Mouse (Mus musculus): Measurements from ENCODE around the gene Pla2g4e. TPM values are rescaled to one million over a fixed set of nuclear protein-coding genes. Genes with fewer than 3 reads are reported as not detected.

Gene Pla2g4e
- total RNA-seq, 1 experiment = 1.1 TPM

DNA sequence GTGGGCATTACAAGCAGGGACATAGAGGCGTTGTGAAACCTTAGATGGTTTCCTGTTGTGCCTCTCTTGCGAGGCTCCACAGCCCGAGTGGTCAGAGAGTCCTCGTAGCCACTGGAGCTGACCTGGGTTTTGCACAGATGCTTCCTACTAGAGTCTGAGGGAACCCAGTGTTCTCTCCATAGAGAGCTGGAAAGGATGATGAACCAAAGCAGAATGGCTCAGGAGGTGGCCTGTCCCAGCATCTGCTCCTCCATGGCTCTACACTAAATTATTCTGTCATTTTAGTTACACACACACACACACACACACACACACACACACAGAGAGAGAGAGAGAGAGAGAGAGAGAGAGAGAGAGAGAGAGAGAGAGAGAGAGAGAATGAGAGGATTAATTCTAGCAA, 40.5 kb upstream of the Pla2g4e start:
- no peaks in the 10 kb centered on the region for H3K36me3 ChIP-seq (ENCODE audit: control insufficient read depth, insufficient read depth, low read length, poor library complexity, severe bottlenecking)
- no peak for TF ChIP-seq MAFK (IDR thresholded peaks at IDR 0.05; ENCODE audit: insufficient read depth, low read depth, low read length)
- TF ChIP-seq CHD2 (IDR thresholded peaks at IDR 0.05; ENCODE audit: low read depth, low read length) = no peak
- TF ChIP-seq ZNF384 (IDR thresholded peaks at IDR 0.05; ENCODE audit: low read depth, low read length) = no peak
- TF ChIP-seq HCFC1 (IDR thresholded peaks at IDR 0.05; ENCODE audit: borderline replicate concordance, insufficient read depth, low read length) = no peak
- no peak for TF ChIP-seq ZC3H11A (IDR thresholded peaks at IDR 0.05; ENCODE audit: borderline replicate concordance, low read depth, low read length)
- H3K9ac ChIP-seq (ENCODE audit: insufficient read depth, low read depth, low read length, poor library complexity, severe bottlenecking) = no peak overlapping the region
- H3K9me3 ChIP-seq (ENCODE audit: control insufficient read depth, insufficient read depth, low read depth, low read length) = no peaks in the 10 kb centered on the region
- in situ Hi-C loops (cut with MboI; ENCODE audit: low sequenced_read_pairs in 2 of 2, unreplicated experiment in 2 of 2) = loop anchor here (10.0 to 25.0 kb wide), 2 partner anchors 98 to 111 kb away; no protein-coding TSS in a partner anchor
- H3K4me3 ChIP-seq (ENCODE audit: insufficient read depth in 1 of 2, low read depth in 1 of 2, low read length in 2 of 2, poor library complexity in 1 of 2, severe bottlenecking in 1 of 2) = no peak overlapping the region
- no peak for DNase-seq (ENCODE audit: low read depth, low spot score)
- H3K4me1 ChIP-seq (ENCODE audit: control insufficient read depth in 2 of 2, insufficient read depth in 2 of 2, low read length in 2 of 2, poor library complexity in 1 of 2) = no peaks in the 10 kb centered on the region
- H3K27ac ChIP-seq (ENCODE audit: insufficient read depth, low read depth, low read length, poor library complexity, severe bottlenecking) = no peak overlapping the region

DNA sequence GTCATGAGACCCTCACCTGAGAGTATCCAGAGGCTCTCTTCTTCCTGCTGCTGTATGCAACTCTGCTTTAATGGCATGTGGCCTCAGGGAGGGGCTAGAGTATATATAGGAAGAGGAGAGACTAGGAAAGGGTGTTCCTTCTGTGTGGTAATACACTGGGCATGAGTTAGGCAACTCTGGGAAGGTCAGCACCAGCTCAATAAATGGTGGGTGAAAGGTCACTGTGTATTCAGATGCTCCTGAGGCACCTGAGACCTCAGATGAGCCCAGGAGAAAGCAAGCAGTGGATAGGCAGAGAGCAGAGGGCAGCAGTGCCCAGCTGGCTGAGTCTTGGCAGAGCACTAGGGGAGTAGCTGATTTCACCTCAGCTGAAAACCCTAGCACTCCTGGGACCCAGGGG, 39.6 kb upstream of the Pla2g4e start:
- Histone ChIP-seq H3K4me1 (ENCODE audit: control insufficient read depth in 2 of 2, insufficient read depth in 2 of 2, low read length in 2 of 2, poor library complexity in 1 of 2) (no peaks in the 10 kb centered on the region), H3K9me3 (ENCODE audit: control insufficient read depth, insufficient read depth, low read depth, low read length) (no peaks in the 10 kb centered on the region), H3K27ac (ENCODE audit: insufficient read depth, low read depth, low read length, poor library complexity, severe bottlenecking) (no peak overlapping the region), H3K9ac (ENCODE audit: insufficient read depth, low read depth, low read length, poor library complexity, severe bottlenecking) (no peak overlapping the region), H3K4me3 (ENCODE audit: insufficient read depth in 1 of 2, low read depth in 1 of 2, low read length in 2 of 2, poor library complexity in 1 of 2, severe bottlenecking in 1 of 2) (no peak overlapping the region), H3K36me3 (ENCODE audit: control insufficient read depth, insufficient read depth, low read length, poor library complexity, severe bottlenecking) (no peaks in the 10 kb centered on the region)
- TF ChIP-seq HCFC1 (IDR thresholded peaks at IDR 0.05; ENCODE audit: borderline replicate concordance, insufficient read depth, low read length) (no peak), MAFK (IDR thresholded peaks at IDR 0.05; ENCODE audit: insufficient read depth, low read depth, low read length) (no peak), ZNF384 (IDR thresholded peaks at IDR 0.05; ENCODE audit: low read depth, low read length) (no peak), ZC3H11A (IDR thresholded peaks at IDR 0.05; ENCODE audit: borderline replicate concordance, low read depth, low read length) (no peak), CHD2 (IDR thresholded peaks at IDR 0.05; ENCODE audit: low read depth, low read length) (no peak)
- DNase-seq (ENCODE audit: low read depth, low spot score) = no peak
- in situ Hi-C loops (cut with MboI; ENCODE audit: low sequenced_read_pairs in 2 of 2, unreplicated experiment in 2 of 2) = loop anchor here (10.0 to 25.0 kb wide), 2 partner anchors 97 to 110 kb away; no protein-coding TSS in a partner anchor

DNA sequence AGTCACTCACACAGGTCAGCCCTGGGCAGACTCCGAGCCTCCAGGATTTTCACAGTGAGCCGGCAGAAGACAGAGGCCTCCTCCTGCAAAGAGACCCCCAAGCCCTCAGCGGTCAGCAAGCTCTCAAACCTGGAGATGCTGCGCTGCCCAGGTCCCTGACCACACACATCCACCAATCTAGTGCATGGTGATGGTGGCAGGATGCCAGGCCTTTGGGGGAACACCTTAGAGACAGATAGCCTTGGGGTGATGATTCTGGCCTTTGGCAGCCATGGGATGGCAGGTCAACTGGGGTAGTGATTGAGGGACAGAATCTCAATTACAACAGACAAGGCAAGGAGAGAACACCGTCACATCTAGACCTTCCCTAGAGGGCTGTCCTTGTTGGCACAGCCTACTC, 39.0 kb upstream of the Pla2g4e start:
- Histone ChIP-seq H3K4me3 (ENCODE audit: insufficient read depth in 1 of 2, low read depth in 1 of 2, low read length in 2 of 2, poor library complexity in 1 of 2, severe bottlenecking in 1 of 2) (no peak overlapping the region), H3K9ac (ENCODE audit: insufficient read depth, low read depth, low read length, poor library complexity, severe bottlenecking) (no peak overlapping the region), H3K27ac (ENCODE audit: insufficient read depth, low read depth, low read length, poor library complexity, severe bottlenecking) (no peak overlapping the region), H3K9me3 (ENCODE audit: control insufficient read depth, insufficient read depth, low read depth, low read length) (no peaks in the 10 kb centered on the region), H3K4me1 (ENCODE audit: control insufficient read depth in 2 of 2, insufficient read depth in 2 of 2, low read length in 2 of 2, poor library complexity in 1 of 2) (no peaks in the 10 kb centered on the region), H3K36me3 (ENCODE audit: control insufficient read depth, insufficient read depth, low read length, poor library complexity, severe bottlenecking) (no peaks in the 10 kb centered on the region)
- in situ Hi-C loops (cut with MboI; ENCODE audit: low sequenced_read_pairs in 2 of 2, unreplicated experiment in 2 of 2) = loop anchor here (10.0 to 25.0 kb wide), 2 partner anchors 97 to 109 kb away; no protein-coding TSS in a partner anchor
- DNase-seq (ENCODE audit: low read depth, low spot score) = no peak
- TF ChIP-seq ZC3H11A (IDR thresholded peaks at IDR 0.05; ENCODE audit: borderline replicate concordance, low read depth, low read length) = no peak
- no peak for TF ChIP-seq ZNF384 (IDR thresholded peaks at IDR 0.05; ENCODE audit: low read depth, low read length)
- no peak for TF ChIP-seq MAFK (IDR thresholded peaks at IDR 0.05; ENCODE audit: insufficient read depth, low read depth, low read length)
- TF ChIP-seq CHD2 (IDR thresholded peaks at IDR 0.05; ENCODE audit: low read depth, low read length) = no peak

DNA sequence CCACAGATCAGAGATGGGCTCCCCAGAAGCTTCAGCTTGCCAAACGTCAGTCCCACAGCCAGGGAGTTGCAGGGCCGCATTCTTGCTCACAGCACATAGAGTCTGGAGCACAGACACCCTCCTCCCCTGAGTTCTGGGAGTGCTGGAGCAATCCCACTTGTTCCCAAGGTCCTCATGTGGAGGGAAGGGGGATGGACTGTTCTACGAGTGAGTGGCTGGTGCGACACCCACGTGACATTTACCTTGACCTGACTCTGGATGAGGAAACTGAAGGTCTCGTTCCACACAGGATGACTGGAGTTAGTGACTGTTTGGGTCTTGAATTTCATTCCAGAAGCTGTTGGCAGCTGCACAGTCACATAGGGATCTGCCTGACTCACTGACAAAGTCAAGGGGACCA, 38.4 kb upstream of the Pla2g4e start:
- Histone ChIP-seq H3K36me3 (ENCODE audit: control insufficient read depth, insufficient read depth, low read length, poor library complexity, severe bottlenecking) (no peaks in the 10 kb centered on the region), H3K4me1 (ENCODE audit: control insufficient read depth in 2 of 2, insufficient read depth in 2 of 2, low read length in 2 of 2, poor library complexity in 1 of 2) (no peaks in the 10 kb centered on the region), H3K9me3 (ENCODE audit: control insufficient read depth, insufficient read depth, low read depth, low read length) (no peaks in the 10 kb centered on the region), H3K27ac (ENCODE audit: insufficient read depth, low read depth, low read length, poor library complexity, severe bottlenecking) (no peak overlapping the region), H3K9ac (ENCODE audit: insufficient read depth, low read depth, low read length, poor library complexity, severe bottlenecking) (no peak overlapping the region), H3K4me3 (ENCODE audit: insufficient read depth in 1 of 2, low read depth in 1 of 2, low read length in 2 of 2, poor library complexity in 1 of 2, severe bottlenecking in 1 of 2) (no peak overlapping the region)
- in situ Hi-C loops (cut with MboI; ENCODE audit: low sequenced_read_pairs in 2 of 2, unreplicated experiment in 2 of 2) = loop anchor here (10.0 to 25.0 kb wide), 2 partner anchors 96 to 109 kb away; no protein-coding TSS in a partner anchor
- no peak for TF ChIP-seq CHD2 (IDR thresholded peaks at IDR 0.05; ENCODE audit: low read depth, low read length)
- no peak for TF ChIP-seq ZNF384 (IDR thresholded peaks at IDR 0.05; ENCODE audit: low read depth, low read length)
- TF ChIP-seq MAFK (IDR thresholded peaks at IDR 0.05; ENCODE audit: insufficient read depth, low read depth, low read length) = no peak
- no peak for TF ChIP-seq ZC3H11A (IDR thresholded peaks at IDR 0.05; ENCODE audit: borderline replicate concordance, low read depth, low read length)
- no peak for TF ChIP-seq HCFC1 (IDR thresholded peaks at IDR 0.05; ENCODE audit: borderline replicate concordance, insufficient read depth, low read length)
- no peak for DNase-seq (ENCODE audit: low read depth, low spot score)
